Mouse (Mus musculus): ENCODE data around the gene Lif. TPM values are rescaled to one million over a fixed set of nuclear protein-coding genes. Genes with fewer than 3 reads are reported as not detected.

The Lif gene
- total RNA-seq (2014; rRNA removed) (0.21 and 0.22 TPM in 2 replicates), polyA plus RNA-seq (2015; fragmentation: Nextera tagmentation; extraction: Ambion mirVana) (0.08 and 0.10 TPM in 2 replicates)

GRCm38 (mm10) chr11:4256846-4257607, at the start of gene Lif:
Lif (plus strand) TSS chr11:4257557.
- DNase-seq (ENCODE audit: low spot score): no peak
- no peaks in the 10 kb centered on the region for H3K36me3 ChIP-seq (ENCODE audit: insufficient read depth, low read length)
- peaks cover 11% of the 10 kb centered on the region; the same call in 1 of the 2 replicates for H3K4me1 ChIP-seq (ENCODE audit: insufficient read depth, low read length)
- TF ChIP-seq CTCF (IDR thresholded peaks at IDR 0.05; ENCODE audit: low read depth): no peak
- H3K27ac ChIP-seq: no peak within 1 kb of the TSS
- H3K9ac ChIP-seq (replicated peaks; ENCODE audit: low read length): no peak within 1 kb of the TSS
- H3K4me2 ChIP-seq (ENCODE audit: low read depth, low read length): no peak within 1 kb of the TSS; the same call in 1 of the 2 replicates
- WGBS: 64% methylated on average over 11 of the region's 11 CpGs
- ATAC-seq: no peak
- no peak within 1 kb of the TSS for H3K4me3 ChIP-seq (ENCODE audit: low read length)
- H3K27me3 ChIP-seq (ENCODE audit: insufficient read depth, low read length): no peaks in the 10 kb centered on the region
- no peaks in the 10 kb centered on the region for H3K9me3 ChIP-seq (ENCODE audit: low read length)

GRCm38 (mm10) chr11:4207655-4208054, 49.7 kb upstream of the Lif start:
- Histone ChIP-seq H3K4me1 (ENCODE audit: insufficient read depth, low read length) (no peaks in the 10 kb centered on the region), H3K4me3 (ENCODE audit: low read length) (no peak overlapping the region), H3K9ac (replicated peaks; ENCODE audit: low read length) (no peak overlapping the region), H3K4me2 (ENCODE audit: low read depth, low read length) (no peak overlapping the region), H3K9me3 (ENCODE audit: low read length) (no peaks in the 10 kb centered on the region), H3K27me3 (ENCODE audit: insufficient read depth, low read length) (no peaks in the 10 kb centered on the region), H3K27ac (no peak overlapping the region), H3K36me3 (ENCODE audit: insufficient read depth, low read length) (peaks cover 31% of the 10 kb centered on the region)
- DNase-seq (ENCODE audit: low spot score) (no peak), ATAC-seq (no peak)
- no peak for TF ChIP-seq CTCF (IDR thresholded peaks at IDR 0.05; ENCODE audit: low read depth)
- WGBS: 92% methylated on average over 9 of the region's 9 CpGs

GRCm38 (mm10) chr11:4209556-4209955, 47.8 kb upstream of the Lif start:
- TF ChIP-seq CTCF (IDR thresholded peaks at IDR 0.05; ENCODE audit: low read depth): peak; percentile 62
- no peak overlapping the region for H3K27ac ChIP-seq
- DNase-seq (ENCODE audit: low spot score) (no peak), ATAC-seq (no peak)
- no peak overlapping the region for H3K9ac ChIP-seq (replicated peaks; ENCODE audit: low read length)
- H3K9me3 ChIP-seq (ENCODE audit: low read length): no peaks in the 10 kb centered on the region
- no peak overlapping the region for H3K4me3 ChIP-seq (ENCODE audit: low read length)
- 84% methylated on average over 5 of the region's 5 CpGs for WGBS
- no peaks in the 10 kb centered on the region for H3K4me1 ChIP-seq (ENCODE audit: insufficient read depth, low read length)
- no peak overlapping the region for H3K4me2 ChIP-seq (ENCODE audit: low read depth, low read length)
- H3K36me3 ChIP-seq (ENCODE audit: insufficient read depth, low read length): peaks cover 48% of the 10 kb centered on the region
- H3K27me3 ChIP-seq (ENCODE audit: insufficient read depth, low read length): no peaks in the 10 kb centered on the region

- no peak for DNase-seq (ENCODE audit: low spot score)
- no peaks in the 10 kb centered on the region for H3K9me3 ChIP-seq (ENCODE audit: low read length)
- ATAC-seq: no peak
- H3K27me3 ChIP-seq (ENCODE audit: insufficient read depth, low read length): no peaks in the 10 kb centered on the region
- H3K36me3 ChIP-seq (ENCODE audit: insufficient read depth, low read length): peaks cover 60% of the 10 kb centered on the region
- no peak overlapping the region for H3K27ac ChIP-seq
- no peaks in the 10 kb centered on the region for H3K4me1 ChIP-seq (ENCODE audit: insufficient read depth, low read length)
- no peak overlapping the region for H3K4me2 ChIP-seq (ENCODE audit: low read depth, low read length)
- no peak overlapping the region for H3K9ac ChIP-seq (replicated peaks; ENCODE audit: low read length)
- no peak overlapping the region for H3K4me3 ChIP-seq (ENCODE audit: low read length)
- 77% methylated on average over 1 of the region's 1 CpGs for WGBS
- TF ChIP-seq CTCF (IDR thresholded peaks at IDR 0.05; ENCODE audit: low read depth): no peak
Observed at GRCm38 (mm10) chr11:4210786-4211185, 46.6 kb upstream of the Lif start.

- ATAC-seq (no peak), DNase-seq (ENCODE audit: low spot score) (no peak)
- Histone ChIP-seq H3K9me3 (ENCODE audit: low read length) (no peaks in the 10 kb centered on the region), H3K4me1 (ENCODE audit: insufficient read depth, low read length) (peaks cover under 1% of the 10 kb centered on the region; the same call in 1 of the 2 replicates), H3K27me3 (ENCODE audit: insufficient read depth, low read length) (no peaks in the 10 kb centered on the region), H3K36me3 (ENCODE audit: insufficient read depth, low read length) (peaks cover 55% of the 10 kb centered on the region), H3K4me2 (ENCODE audit: low read depth, low read length) (no peak overlapping the region), H3K27ac (no peak overlapping the region), H3K4me3 (ENCODE audit: low read length) (no peak overlapping the region), H3K9ac (replicated peaks; ENCODE audit: low read length) (no peak overlapping the region)
- no peak for TF ChIP-seq CTCF (IDR thresholded peaks at IDR 0.05; ENCODE audit: low read depth)
- WGBS: 95% methylated on average over 10 of the region's 10 CpGs
Observed at GRCm38 (mm10) chr11:4213107-4213506, 44.2 kb upstream of the Lif start.

GRCm38 (mm10) chr11:4214572-4214971, 42.8 kb upstream of the Lif start:
- peaks cover 4% of the 10 kb centered on the region; the same call in 1 of the 2 replicates for H3K4me1 ChIP-seq (ENCODE audit: insufficient read depth, low read length)
- H3K9ac ChIP-seq (replicated peaks; ENCODE audit: low read length): no peak overlapping the region
- H3K27ac ChIP-seq: no peak overlapping the region
- ATAC-seq (no peak), DNase-seq (ENCODE audit: low spot score) (no peak)
- H3K4me2 ChIP-seq (ENCODE audit: low read depth, low read length): no peak overlapping the region
- H3K27me3 ChIP-seq (ENCODE audit: insufficient read depth, low read length): no peaks in the 10 kb centered on the region
- H3K9me3 ChIP-seq (ENCODE audit: low read length): no peaks in the 10 kb centered on the region
- H3K36me3 ChIP-seq (ENCODE audit: insufficient read depth, low read length): peaks cover 55% of the 10 kb centered on the region
- WGBS: 95% methylated on average over 14 of the region's 14 CpGs
- no peak for TF ChIP-seq CTCF (IDR thresholded peaks at IDR 0.05; ENCODE audit: low read depth)
- H3K4me3 ChIP-seq (ENCODE audit: low read length): no peak overlapping the region

GRCm38 (mm10) chr11:4215061-4215460, 42.3 kb upstream of the Lif start:
- Histone ChIP-seq H3K9ac (replicated peaks; ENCODE audit: low read length) (no peak overlapping the region), H3K9me3 (ENCODE audit: low read length) (no peaks in the 10 kb centered on the region), H3K36me3 (ENCODE audit: insufficient read depth, low read length) (peaks cover 51% of the 10 kb centered on the region), H3K4me1 (ENCODE audit: insufficient read depth, low read length) (peaks cover 4% of the 10 kb centered on the region; the same call in 1 of the 2 replicates), H3K4me3 (ENCODE audit: low read length) (no peak overlapping the region), H3K27ac (no peak overlapping the region), H3K27me3 (ENCODE audit: insufficient read depth, low read length) (no peaks in the 10 kb centered on the region), H3K4me2 (ENCODE audit: low read depth, low read length) (no peak overlapping the region)
- WGBS: 86% methylated on average over 10 of the region's 10 CpGs
- no peak for ATAC-seq
- no peak for DNase-seq (ENCODE audit: low spot score)
- TF ChIP-seq CTCF (IDR thresholded peaks at IDR 0.05; ENCODE audit: low read depth): no peak

All from hindbrain, postnatal 0 days (tissue).